Mouse (Mus musculus): ENCODE measurements around the gene Sgpp2.

DNA sequence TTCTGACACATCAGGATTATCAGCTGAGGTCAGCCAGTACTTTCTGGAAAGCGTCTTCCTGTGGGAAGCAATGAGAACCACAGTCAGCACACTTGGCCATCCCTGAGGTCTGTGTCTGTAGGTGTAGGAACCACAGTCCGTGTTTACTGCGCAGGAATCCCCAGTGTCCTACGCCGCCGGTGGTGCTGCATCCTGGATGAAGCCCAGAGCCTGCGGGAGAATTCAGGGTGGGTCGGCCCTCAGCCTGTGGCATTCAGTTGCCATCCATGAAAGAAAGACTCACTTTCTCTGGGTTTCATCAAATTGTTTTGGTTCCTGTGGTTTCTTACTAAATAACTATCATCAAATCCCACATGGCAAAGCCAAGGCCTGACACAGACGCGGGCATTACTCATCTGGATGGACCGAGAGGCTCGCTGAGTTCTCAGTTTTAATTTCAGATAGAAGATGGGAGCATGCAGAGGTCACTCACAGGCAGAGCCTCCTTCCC lies 37.2 kb downstream of the Sgpp2 start:
- TF ChIP-seq CTCF (IDR thresholded peaks at IDR 0.05; ENCODE audit: borderline replicate concordance, insufficient read depth, low read depth, low read length) (no peak), POLR2A (IDR thresholded peaks at IDR 0.05; ENCODE audit: borderline replicate concordance, insufficient read depth, low read length) (no peak)
